ENCODE assay signal across 7 mouse cellular contexts in the genomic region with DNA sequence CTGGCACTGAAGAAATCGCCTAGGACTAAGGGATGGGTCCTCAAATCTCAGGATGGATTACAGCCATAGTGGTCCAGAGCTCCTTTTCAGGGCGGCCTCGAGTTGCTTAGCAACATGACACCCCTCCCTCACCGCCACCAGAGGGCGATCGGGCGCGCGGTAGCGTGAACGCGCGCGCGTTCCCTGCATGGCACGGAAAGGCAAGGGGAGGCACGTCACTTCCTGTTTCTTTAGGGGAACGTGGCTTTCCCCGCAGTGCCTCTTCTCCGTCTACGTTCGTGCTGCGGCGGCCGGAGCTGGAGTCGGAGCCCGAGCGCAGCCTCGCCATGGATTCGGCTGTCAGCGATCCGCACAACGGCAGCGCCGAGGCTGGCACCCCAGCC. TPM values are rescaled to one million over a fixed set of nuclear protein-coding genes. Genes with fewer than 3 reads are reported as not detected.
DNase-seq lines count a peak whose midpoint lies in the region; ATAC-seq and TF ChIP-seq lines count a peak whose summit lies in the region.

A gene (plus strand): TSS at position 206 of the 383 bp plus-strand sequence.

- peak within 1 kb of the TSS; percentile 69 for H3K4me2 ChIP-seq in embryonic facial prominence, embryonic 12.5 days (replicated peaks)
- H3K4me2 ChIP-seq in limb, embryonic 13.5 days (replicated peaks): peak within 1 kb of the TSS; percentile 78
- H3K4me2 ChIP-seq in midbrain, embryonic 16.5 days (ENCODE audit: low read length): peak within 1 kb of the TSS; percentile 100

- peak; percentile 68 for ATAC-seq in embryonic facial prominence, embryonic 12.5 days (ENCODE audit: insufficient number of reproducible peaks, insufficient read depth, low FRiP score, low TSS enrichment)
- peak; percentile 75 for ATAC-seq in limb, embryonic 13.5 days (ENCODE audit: low FRiP score, low read depth)
- ATAC-seq in midbrain, embryonic 16.5 days: peak; percentile 86

- TF ChIP-seq POLR2A in heart, adult 2 months (IDR thresholded peaks at IDR 0.05; ENCODE audit: insufficient read depth, low read depth, low read length): peak; percentile 95

- WGBS in embryonic facial prominence, embryonic 12.5 days: under 1% methylated on average over 35 of the region's 35 CpGs
- WGBS in heart, adult 2 months: 1% methylated on average over 35 of the region's 35 CpGs
- under 1% methylated on average over 35 of the region's 35 CpGs for WGBS in limb, embryonic 13.5 days
- under 1% methylated on average over 35 of the region's 35 CpGs for WGBS in midbrain, embryonic 16.5 days

- H3K27ac ChIP-seq in embryonic facial prominence, embryonic 12.5 days: peak within 1 kb of the TSS; percentile 98
- H3K27ac ChIP-seq in heart, adult 2 months: peak within 1 kb of the TSS; percentile 90
- H3K27ac ChIP-seq in limb, embryonic 13.5 days: peak within 1 kb of the TSS; percentile 98
- H3K27ac ChIP-seq in midbrain, embryonic 16.5 days (ENCODE audit: low read length): peak within 1 kb of the TSS; percentile 92

- peaks cover 15% of the 10 kb centered on the region for H3K36me3 ChIP-seq in embryonic facial prominence, embryonic 12.5 days
- no peaks in the 10 kb centered on the region for H3K36me3 ChIP-seq in heart, adult 2 months (ENCODE audit: control insufficient read depth, insufficient read depth, low read length)
- H3K36me3 ChIP-seq in limb, embryonic 13.5 days: peaks cover 22% of the 10 kb centered on the region
- H3K36me3 ChIP-seq in midbrain, embryonic 16.5 days (ENCODE audit: control insufficient read depth, insufficient read depth, low read length): no peaks in the 10 kb centered on the region

- H3K9ac ChIP-seq in embryonic facial prominence, embryonic 12.5 days: peak within 1 kb of the TSS; percentile 98
- H3K9ac ChIP-seq in heart, adult 2 months (ENCODE audit: low read depth, low read length): peak within 1 kb of the TSS; percentile 88
- H3K9ac ChIP-seq in limb, embryonic 13.5 days: peak within 1 kb of the TSS; percentile 98
- peak within 1 kb of the TSS; percentile 93 for H3K9ac ChIP-seq in midbrain, embryonic 16.5 days (ENCODE audit: low read depth, low read length)

- peaks cover 26% of the 10 kb centered on the region for H3K4me1 ChIP-seq in embryonic facial prominence, embryonic 12.5 days
- H3K4me1 ChIP-seq in heart, adult 2 months (ENCODE audit: control insufficient read depth, insufficient read depth, low read length): peaks cover 16% of the 10 kb centered on the region
- peaks cover 38% of the 10 kb centered on the region for H3K4me1 ChIP-seq in limb, embryonic 13.5 days
- peaks cover 34% of the 10 kb centered on the region for H3K4me1 ChIP-seq in midbrain, embryonic 16.5 days (ENCODE audit: control insufficient read depth, insufficient read depth, low read length)

- intact Hi-C loops in heart, adult 2 months (cut with DNase I): no loop called here

- peak within 1 kb of the TSS; percentile 99 for H3K4me3 ChIP-seq in embryonic facial prominence, embryonic 12.5 days
- peak within 1 kb of the TSS; percentile 80 for H3K4me3 ChIP-seq in heart, adult 2 months
- H3K4me3 ChIP-seq in limb, embryonic 13.5 days: peak within 1 kb of the TSS; percentile 98
- H3K4me3 ChIP-seq in midbrain, embryonic 16.5 days (ENCODE audit: low read depth, low read length): peak within 1 kb of the TSS; percentile 86

- H3K79me2 ChIP-seq in heart, adult 2 months (replicated peaks; ENCODE audit: control insufficient read depth, insufficient read depth, low read length): no peaks in the 10 kb centered on the region; the same call in 1 of the 2 replicates

- no peaks in the 10 kb centered on the region for H3K9me3 ChIP-seq in embryonic facial prominence, embryonic 12.5 days
- no peaks in the 10 kb centered on the region for H3K9me3 ChIP-seq in limb, embryonic 13.5 days
- H3K9me3 ChIP-seq in midbrain, embryonic 16.5 days (replicated peaks; ENCODE audit: control insufficient read depth, low read length, poor library complexity, severe bottlenecking): no peaks in the 10 kb centered on the region

- no peaks in the 10 kb centered on the region for H3K27me3 ChIP-seq in embryonic facial prominence, embryonic 12.5 days
- no peaks in the 10 kb centered on the region for H3K27me3 ChIP-seq in heart, adult 2 months (ENCODE audit: control insufficient read depth, insufficient read depth, low read length)
- H3K27me3 ChIP-seq in limb, embryonic 13.5 days: 0 out of 2 replicates have a peak, but pooled peaks cover 2% of the 10 kb centered on the region
- no peaks in the 10 kb centered on the region for H3K27me3 ChIP-seq in midbrain, embryonic 16.5 days (ENCODE audit: control insufficient read depth, insufficient read depth, low read depth, low read length)

- no peak; the same call in 1 of the 2 replicates for TF ChIP-seq CTCF in heart, adult 2 months (IDR thresholded peaks at IDR 0.05)

- peak; percentile 92 for DNase-seq in adrenal gland, postnatal 25 days
- peak; percentile 94 for DNase-seq in heart, adult 2 months
- DNase-seq in kidney, adult 8-10 months: peak; percentile 87 to 90
- DNase-seq in spleen, postnatal 10 days (ENCODE audit: low spot score in 2 of 2): peak; percentile 81 to 91

- TF ChIP-seq EP300 in heart, adult 2 months (IDR thresholded peaks at IDR 0.05; ENCODE audit: insufficient read depth, low read depth, low read length): peak; percentile 71; the same call in 1 of the 2 replicates

RNA-seq across cellular contexts. Expression of the gene that starts here (rescaled TPM):
- total RNA-seq in adrenal gland, postnatal 25 days (2021): 149 and 153 TPM in 2 replicates
- polyA plus RNA-seq in embryonic facial prominence, embryonic 12.5 days (2016; fragmentation: Nextera tagmentation; extraction: Ambion mirVana): 129 and 131 TPM in 2 replicates
- 10 to 100 TPM; 33.9 to 37.6 TPM for total RNA-seq in heart, adult 2 months (2021)
- 42.9 and 43.5 TPM in 2 replicates for polyA plus RNA-seq in heart, adult 2 months (2012; rRNA removed)
- 156 and 159 TPM in 2 replicates for polyA plus RNA-seq in limb, embryonic 13.5 days (2015; fragmentation: Nextera tagmentation; extraction: Ambion mirVana)
- polyA plus RNA-seq in midbrain, embryonic 16.5 days (2015; fragmentation: Nextera tagmentation; extraction: Ambion mirVana): 181 and 187 TPM in 2 replicates

Comparison
In these comparisons a context has a peak if more than half of its experiments do, and no peak if none do; other contexts are left out.
1. Peak in every context shown above with its lines: DNase-seq, ATAC-seq, H3K4me3 ChIP-seq and H3K27ac ChIP-seq.